Mouse (Mus musculus) limb, embryonic 14.5 days (tissue): ENCODE data around the gene Tfpt. TPM values are rescaled to one million over a fixed set of nuclear protein-coding genes. Genes with fewer than 3 reads are reported as not detected.
A peak's percentile ranks its signal among the peaks of the same experiment; 100 is the strongest.

Experiments used
- ATAC-seq: fragments of 200-750 bp; cut with Nextera tagmentation; 2 replicates; pipeline ENCODE4 v1.8.0; 2017; ENCODE audit warnings: low read depth, moderate number of reproducible peaks, moderate TSS enrichment; ENCODE audit not compliant: low FRiP score
- DNase-seq: peaks from one replicate; pipeline ENCODE4 v3.0.0-alpha.2; 2015; ENCODE audit warnings: low spot score
- H3K27ac ChIP-seq: fragments of 300-500 bp; sonication (generic); replicated peaks from 2 replicates; pipeline ENCODE4 v1.5.1; 2014; ENCODE audit warnings: low read depth, mild to moderate bottlenecking, low read length, moderate library complexity, mixed read lengths
- H3K27me3 ChIP-seq: fragments of 300-500 bp; sonication (generic); 2 replicates; pipeline ENCODE4 v1.6.1; 2014; ENCODE audit warnings: low read length, mixed read lengths; ENCODE audit not compliant: control insufficient read depth, insufficient read depth
- H3K36me3 ChIP-seq: fragments of 300-500 bp; sonication (generic); 2 replicates; pipeline ENCODE4 v1.6.1; 2014; ENCODE audit warnings: mild to moderate bottlenecking, low read length, moderate library complexity, mixed read lengths; ENCODE audit not compliant: control insufficient read depth, insufficient read depth
- H3K4me1 ChIP-seq: fragments of 300-500 bp; sonication (generic); 2 replicates; pipeline ENCODE4 v1.6.1; 2014; ENCODE audit warnings: antibody characterized with exemption, low read length, mixed read lengths; ENCODE audit not compliant: control insufficient read depth, insufficient read depth
- H3K4me2 ChIP-seq: fragments of 300-500 bp; sonication (generic); replicated peaks from 2 replicates; pipeline ENCODE4 v1.6.1; 2014; ENCODE audit warnings: low read depth, mild to moderate bottlenecking, low read length, moderate library complexity; ENCODE audit not compliant: severe bottlenecking
- H3K4me3 ChIP-seq: fragments of 300-500 bp; sonication (generic); replicated peaks from 2 replicates; pipeline ENCODE4 v1.5.1; 2014; ENCODE audit warnings: low read length
- H3K9ac ChIP-seq: fragments of 300-500 bp; sonication (generic); 2 replicates; pipeline ENCODE4 v1.6.1; 2014; ENCODE audit warnings: mild to moderate bottlenecking, low read depth, low read length, moderate library complexity; ENCODE audit not compliant: severe bottlenecking
- H3K9me3 ChIP-seq: fragments of 300-500 bp; sonication (generic); 2 replicates; pipeline ENCODE4 v1.6.1; 2016; ENCODE audit warnings: low read length; ENCODE audit not compliant: control insufficient read depth
- POLR2A ChIP-seq: fragments of 200-500 bp; IDR thresholded peaks from 2 replicates; pipeline ENCODE4 v1.8.0; 2012; ENCODE audit warnings: inconsistent platforms, mild to moderate bottlenecking, moderate library complexity, borderline replicate concordance; ENCODE audit not compliant: insufficient read depth, insufficient read length; ENCODE audit errors: extremely low read depth
- WGBS: fragments of 180-500 bp; shearing (Covaris S2); extraction: QIAGEN DNeasy Blood & Tissue Kit; methylation state at CpG from one replicate; pipeline ENCODE4 v1.1.7; 2014; 5-methylcytosine and 5-hydroxymethylcytosine counted together
- polyA plus RNA-seq, 2 experiments: library from polyadenylated mRNA; depleted of rRNA in 1 of 2; stranded (reverse) in 1 of 2; unstranded in 1 of 2; fragments of >200 nt; fragmentation: Nextera tagmentation in 1 of 2; extraction: Ambion mirVana in 1 of 2; gene quantifications; 2 replicates each; pipeline versions ENCODE4 v1.2.1 to v1.2.3; 2012 to 2014

Tfpt gene
- polyA plus RNA-seq, 2 experiments = 24.8 to 31.9 TPM

GRCm38 (mm10) chr7:3616389-3617241, 13.1 kb downstream of the Tfpt start:
- WGBS = 42% methylated on average over 6 of the region's 6 CpGs
- Histone ChIP-seq H3K27me3 (no peaks in the 10 kb centered on the region), H3K9ac (no peak overlapping the region), H3K4me2 (no peak overlapping the region), H3K4me1 (peaks cover 3% of the 10 kb centered on the region; the same call in 1 of the 2 replicates), H3K9me3 (no peaks in the 10 kb centered on the region), H3K27ac (no peak overlapping the region), H3K36me3 (peaks cover 16% of the 10 kb centered on the region), H3K4me3 (peak overlapping the region; percentile 69)
- no peak for TF ChIP-seq POLR2A
- DNase-seq (no peak), ATAC-seq (no peak; the same call in none of the 2 replicates)

- no peak within 1 kb of the TSS for H3K9ac ChIP-seq
- H3K4me2 ChIP-seq = no peak within 1 kb of the TSS
- peak within 1 kb of the TSS; percentile 69; the same call in 1 of the 2 replicates for H3K4me3 ChIP-seq
- WGBS = 91% methylated on average over 4 of the region's 4 CpGs
- no peak within 1 kb of the TSS for H3K27ac ChIP-seq
- peaks cover 16% of the 10 kb centered on the region for H3K36me3 ChIP-seq
- no peak for DNase-seq
- no peak for ATAC-seq
- no peak for TF ChIP-seq POLR2A
- H3K9me3 ChIP-seq = no peaks in the 10 kb centered on the region
- peaks cover 3% of the 10 kb centered on the region; the same call in 1 of the 2 replicates for H3K4me1 ChIP-seq
- H3K27me3 ChIP-seq = no peaks in the 10 kb centered on the region
Observed at GRCm38 (mm10) chr7:3616057-3616388, 13.7 kb downstream of the Tfpt start, which contains the start of gene Oscar. Gene Oscar (minus strand): TSS chr7:3616157.

- WGBS = 79% methylated on average over 3 of the region's 3 CpGs
- Histone ChIP-seq H3K4me1 (peaks cover 3% of the 10 kb centered on the region; the same call in 1 of the 2 replicates), H3K9me3 (no peaks in the 10 kb centered on the region), H3K9ac (no peak overlapping the region), H3K4me2 (no peak overlapping the region), H3K27ac (no peak overlapping the region), H3K27me3 (no peaks in the 10 kb centered on the region), H3K4me3 (no peak overlapping the region), H3K36me3 (no peaks in the 10 kb centered on the region)
- TF ChIP-seq POLR2A = no peak
- DNase-seq = no peak
- ATAC-seq = no peak
Observed at GRCm38 (mm10) chr7:3614021-3614420, 15.7 kb downstream of the Tfpt start.

- WGBS = 88% methylated on average over 13 of the region's 13 CpGs
- H3K27me3 ChIP-seq = no peaks in the 10 kb centered on the region
- no peak for ATAC-seq
Observed at GRCm38 (mm10) chr7:3611006-3611405, 18.7 kb downstream of the Tfpt start.

GRCm38 (mm10) chr7:3610437-3610836, 19.3 kb downstream of the Tfpt start:
- no peak for TF ChIP-seq POLR2A
- DNase-seq = no peak
- no peak overlapping the region for H3K27ac ChIP-seq
- no peaks in the 10 kb centered on the region for H3K36me3 ChIP-seq
- 90% methylated on average over 3 of the region's 3 CpGs for WGBS
- no peak overlapping the region for H3K4me3 ChIP-seq
- no peaks in the 10 kb centered on the region for H3K27me3 ChIP-seq
- H3K9me3 ChIP-seq = no peaks in the 10 kb centered on the region
- no peak for ATAC-seq
- no peak overlapping the region for H3K9ac ChIP-seq
- H3K4me1 ChIP-seq = no peaks in the 10 kb centered on the region
- no peak overlapping the region for H3K4me2 ChIP-seq

More at GRCm38 (mm10) chr7:3611006-3611405, 18.7 kb downstream of the Tfpt start:
- Histone ChIP-seq H3K4me2 (no peak overlapping the region), H3K4me1 (no peaks in the 10 kb centered on the region), H3K9me3 (no peaks in the 10 kb centered on the region), H3K9ac (no peak overlapping the region), H3K27ac (no peak overlapping the region), H3K36me3 (no peaks in the 10 kb centered on the region), H3K4me3 (no peak overlapping the region)
- DNase-seq = no peak
- TF ChIP-seq POLR2A = no peak
